Mouse (Mus musculus) forebrain, embryonic 16.5 days (tissue): ENCODE results near the gene Zfp619. TPM values are rescaled to one million over a fixed set of nuclear protein-coding genes. Genes with fewer than 3 reads are reported as not detected.
A peak's percentile ranks its signal among the peaks of the same experiment; 100 is the strongest.
"Not testable (repeated sequence)": the region's sequence is repeated elsewhere in the genome, so short reads cannot be mapped to it uniquely, and the experiment has no call there.

Source experiments
- ATAC-seq: fragments of 200-750 bp; cut with Nextera tagmentation; 2 replicates; pipeline ENCODE4 v1.8.0; 2017; ENCODE audit warnings: mild to moderate bottlenecking, moderate library complexity
- H3K27ac ChIP-seq: fragments of 300-500 bp; sonication (generic); 2 replicates; pipeline ENCODE4 v1.5.1; 2014; ENCODE audit warnings: low read length, control low read depth
- H3K27me3 ChIP-seq: fragments of 300-500 bp; sonication (generic); replicated peaks from 2 replicates; pipeline ENCODE4 v1.6.1; 2014; ENCODE audit warnings: low read length; ENCODE audit not compliant: control insufficient read depth, insufficient read depth
- H3K36me3 ChIP-seq: fragments of 300-500 bp; sonication (generic); 2 replicates; pipeline ENCODE4 v1.6.1; 2014; ENCODE audit not compliant: control insufficient read depth, insufficient read depth
- H3K4me1 ChIP-seq: fragments of 300-500 bp; sonication (generic); replicated peaks from 2 replicates; pipeline ENCODE4 v1.6.1; 2014; ENCODE audit warnings: low read length; ENCODE audit not compliant: control insufficient read depth, insufficient read depth
- H3K4me2 ChIP-seq: fragments of 300-500 bp; sonication (generic); 2 replicates; pipeline ENCODE4 v1.6.1; 2014; ENCODE audit warnings: mild to moderate bottlenecking, low read length, control low read depth
- H3K4me3 ChIP-seq: fragments of 300-500 bp; sonication (generic); replicated peaks from 2 replicates; pipeline ENCODE4 v1.5.1; 2014; ENCODE audit warnings: mild to moderate bottlenecking, low read length, control low read depth
- H3K9ac ChIP-seq: fragments of 300-500 bp; sonication (generic); replicated peaks from 2 replicates; pipeline ENCODE4 v1.6.1; 2014; ENCODE audit warnings: low read depth, low read length, control low read depth
- H3K9me3 ChIP-seq: fragments of 300-500 bp; sonication (generic); 2 replicates; pipeline ENCODE4 v1.6.1; 2016; ENCODE audit warnings: low read length; ENCODE audit not compliant: control insufficient read depth
- WGBS: fragments of 180-500 bp; shearing (Covaris S2); extraction: QIAGEN DNeasy Blood & Tissue Kit; methylation state at CpG from one replicate; pipeline ENCODE4 v1.1.7; 2014; 5-methylcytosine and 5-hydroxymethylcytosine counted together
- polyA plus RNA-seq: library from polyadenylated mRNA; unstranded; fragments of >200 nt; fragmentation: Nextera tagmentation; extraction: Ambion mirVana; gene quantifications from 2 replicates; pipeline ENCODE4 v1.2.1, GENCODE M21; 2015

Gene Zfp619
- polyA plus RNA-seq, 1 experiment from 2014 or later, result 3.0 TPM

DNA sequence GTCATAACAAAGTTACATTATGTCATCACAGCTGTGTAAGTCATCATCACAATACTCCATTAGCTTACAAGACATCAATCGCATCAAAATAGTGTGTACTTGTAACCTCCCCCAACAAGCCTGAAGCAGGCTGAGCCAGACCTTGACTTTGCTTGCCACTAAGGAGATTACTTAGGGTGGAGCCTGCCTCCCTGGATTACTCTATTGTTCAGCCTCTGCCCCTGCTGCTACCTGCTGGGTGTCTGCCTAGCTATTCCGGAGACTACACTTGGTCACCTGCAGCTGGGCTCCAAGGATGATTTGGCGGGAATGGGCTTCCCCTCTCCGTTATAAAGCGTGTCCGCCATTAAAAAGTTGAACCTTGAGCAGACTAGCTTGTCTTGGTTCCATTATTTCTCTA lies 69.3 kb downstream of the Zfp619 start:
- H3K9me3 ChIP-seq, H3K4me3 ChIP-seq, H3K27me3 ChIP-seq, H3K4me1 ChIP-seq, H3K4me2 ChIP-seq, ATAC-seq, H3K9ac ChIP-seq, H3K27ac ChIP-seq, H3K36me3 ChIP-seq: not testable (repeated sequence)
- 43% methylated on average over 6 of the region's 6 CpGs for WGBS

DNA sequence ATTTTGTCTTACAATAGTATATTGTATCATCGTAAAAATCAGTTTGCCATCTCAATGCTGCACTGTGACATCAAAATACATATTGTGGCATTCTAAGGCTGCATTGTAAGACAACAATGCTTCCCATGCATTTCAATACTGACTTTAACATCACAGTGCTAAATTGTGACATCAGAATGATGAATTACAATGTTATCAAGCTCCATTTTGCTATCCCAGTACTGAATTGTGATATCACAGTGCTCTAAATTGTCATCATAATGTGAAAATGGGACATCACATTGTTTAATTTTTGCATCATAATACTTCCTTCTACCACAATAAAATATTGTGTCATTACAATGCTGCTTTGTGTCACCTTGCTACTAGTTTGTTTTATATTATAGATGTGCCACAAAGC lies 70.5 kb downstream of the Zfp619 start:
- Histone ChIP-seq H3K36me3 (no peaks in the 10 kb centered on the region), H3K27me3 (no peaks in the 10 kb centered on the region), H3K9me3 (no peaks in the 10 kb centered on the region), H3K4me3 (peak overlapping the region; percentile 45), H3K4me2 (peak overlapping the region; percentile 51), H3K27ac (no peak overlapping the region), H3K4me1 (no peaks in the 10 kb centered on the region), H3K9ac (peak overlapping the region; percentile 72)
- peak; percentile 15 for ATAC-seq
- 86% methylated on average over 1 of the region's 1 CpGs for WGBS

DNA sequence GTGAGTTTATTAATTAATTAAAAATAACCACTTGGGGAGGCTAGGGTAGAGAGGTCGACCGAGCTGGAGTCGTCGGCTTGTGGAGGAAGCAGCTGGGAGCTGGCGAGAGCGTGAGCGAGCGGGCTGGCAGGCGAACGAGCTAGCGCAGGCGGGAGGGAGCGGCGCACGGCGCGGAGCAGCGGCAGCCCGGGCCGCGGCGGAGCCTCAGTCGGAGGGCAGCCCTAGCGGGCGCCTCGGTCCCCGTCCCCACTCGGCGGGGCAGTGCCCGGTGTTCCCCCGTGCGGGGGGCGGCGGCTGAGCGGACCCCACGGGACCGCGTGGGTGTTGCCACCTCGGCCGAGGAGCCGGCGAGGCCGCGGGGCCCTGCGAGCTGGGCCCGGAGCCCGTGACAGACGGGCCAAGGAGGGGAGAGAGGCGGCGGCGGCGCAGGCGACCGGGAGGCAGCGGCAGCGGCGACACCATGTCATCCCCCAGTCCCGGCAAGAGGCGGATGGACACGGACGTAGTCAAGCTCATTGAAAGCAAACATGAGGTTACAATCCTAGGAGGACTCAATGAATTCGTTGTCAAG lies 71.0 kb downstream of the Zfp619 start:
- H3K27me3 ChIP-seq, H3K27ac ChIP-seq, H3K36me3 ChIP-seq, H3K4me1 ChIP-seq, H3K9me3 ChIP-seq: not testable (repeated sequence)
- H3K4me2 ChIP-seq, result peak overlapping the region; percentile 51
- peak; percentile 98 for ATAC-seq
- under 1% methylated on average over 57 of the region's 62 CpGs for WGBS
- peak overlapping the region; percentile 72 for H3K9ac ChIP-seq
- peak overlapping the region; percentile 45 for H3K4me3 ChIP-seq

DNA sequence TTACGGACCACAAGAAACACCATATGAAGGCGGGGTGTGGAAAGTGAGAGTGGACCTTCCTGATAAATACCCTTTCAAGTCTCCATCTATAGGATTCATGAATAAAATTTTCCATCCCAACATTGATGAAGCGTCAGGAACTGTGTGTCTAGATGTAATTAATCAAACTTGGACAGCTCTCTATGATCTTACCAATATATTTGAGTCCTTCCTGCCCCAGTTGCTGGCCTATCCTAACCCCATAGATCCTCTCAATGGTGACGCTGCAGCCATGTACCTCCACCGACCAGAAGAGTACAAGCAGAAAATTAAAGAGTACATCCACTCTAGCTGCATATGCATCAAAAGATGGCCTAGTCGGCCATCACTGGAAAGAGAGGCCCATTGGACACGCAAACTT lies 71.5 kb downstream of the Zfp619 start:
- H3K4me1 ChIP-seq, H3K9ac ChIP-seq, H3K27ac ChIP-seq, H3K36me3 ChIP-seq, H3K9me3 ChIP-seq, H3K27me3 ChIP-seq: not testable (repeated sequence)
- Histone ChIP-seq H3K4me2 (peak overlapping the region; percentile 51), H3K4me3 (peak overlapping the region; percentile 45)
- 49% methylated on average over 7 of the region's 7 CpGs for WGBS
- ATAC-seq, result peak; percentile 19

Other genes starting within 250 kb of the Zfp619 start
- gene Gm5114, start 104.6 kb upstream of the Zfp619 start, polyA plus RNA-seq, result not detected in 2 replicates